Mouse (Mus musculus) bone marrow macrophage, adult 2 months (primary cell): ENCODE measurements at regions not wholly inside any gene's neighbourhood (a gene's known extent, or its start where the extent isn't known, plus 50 kb on each side); places are given as distances from the start of the nearest gene placed in this dataset.

Experiments
- H3K27ac ChIP-seq: 2 replicates; pipeline ENCODE4 v1.5.1; 2012; ENCODE audit warnings: low read depth, low read length; ENCODE audit not compliant: insufficient read depth
- H3K4me1 ChIP-seq: 2 replicates; pipeline ENCODE4 v1.6.1; 2012; ENCODE audit warnings: low read length; ENCODE audit not compliant: control insufficient read depth, insufficient read depth
- H3K4me3 ChIP-seq: 2 replicates; pipeline ENCODE4 v1.5.1; 2012; ENCODE audit warnings: mild to moderate bottlenecking, low read length, moderate library complexity; ENCODE audit not compliant: insufficient read depth
- CTCF ChIP-seq: IDR thresholded peaks from 2 replicates; pipeline ENCODE4 v1.5.1; 2012; ENCODE audit warnings: low read depth, mild to moderate bottlenecking, low read length, moderate library complexity
- POLR2A ChIP-seq: IDR thresholded peaks from 2 replicates; pipeline ENCODE4 v1.6.1; 2012; ENCODE audit warnings: mild to moderate bottlenecking, low read depth, low read length, borderline replicate concordance

- H3K4me3 ChIP-seq, result no peak overlapping the region
- no peak for TF ChIP-seq CTCF
- TF ChIP-seq POLR2A, result no peak
- no peak overlapping the region for H3K27ac ChIP-seq
- H3K4me1 ChIP-seq, result no peaks in the 10 kb centered on the region
Observed at GRCm38 (mm10) chr11:56442381-56442780, 401.6 kb upstream of the Nmur2 start.

- H3K27ac ChIP-seq, result no peak overlapping the region
- no peak overlapping the region for H3K4me3 ChIP-seq
- TF ChIP-seq POLR2A (no peak), CTCF (no peak)
- H3K4me1 ChIP-seq, result no peaks in the 10 kb centered on the region
Observed at GRCm38 (mm10) chr11:56441071-56441470, 400.3 kb upstream of the Nmur2 start.

- no peak overlapping the region for H3K4me3 ChIP-seq
- no peak for TF ChIP-seq POLR2A
- TF ChIP-seq CTCF, result no peak
- H3K27ac ChIP-seq, result no peak overlapping the region
- no peaks in the 10 kb centered on the region for H3K4me1 ChIP-seq
Observed at GRCm38 (mm10) chr11:56431089-56431488, 390.3 kb upstream of the Nmur2 start.

- no peak overlapping the region for H3K4me3 ChIP-seq
- H3K27ac ChIP-seq, result no peak overlapping the region
- TF ChIP-seq POLR2A (no peak), CTCF (no peak)
- no peaks in the 10 kb centered on the region for H3K4me1 ChIP-seq
Observed at GRCm38 (mm10) chr11:56384761-56385160, 344.0 kb upstream of the Nmur2 start.

GRCm38 (mm10) chr11:56377535-56377934 is 336.7 kb upstream of the Nmur2 start:
- Histone ChIP-seq H3K4me3 (no peak overlapping the region), H3K4me1 (no peaks in the 10 kb centered on the region), H3K27ac (no peak overlapping the region)
- TF ChIP-seq POLR2A (no peak), CTCF (no peak)

GRCm38 (mm10) chr11:56374329-56374728 is 333.5 kb upstream of the Nmur2 start:
- Histone ChIP-seq H3K4me3 (no peak overlapping the region), H3K27ac (no peak overlapping the region), H3K4me1 (no peaks in the 10 kb centered on the region)
- TF ChIP-seq CTCF (no peak), POLR2A (no peak)

GRCm38 (mm10) chr11:56373624-56374023 is 332.8 kb upstream of the Nmur2 start:
- H3K4me3 ChIP-seq, result no peak overlapping the region
- TF ChIP-seq POLR2A (no peak), CTCF (no peak)
- H3K4me1 ChIP-seq, result no peaks in the 10 kb centered on the region
- H3K27ac ChIP-seq, result no peak overlapping the region

- no peak overlapping the region for H3K4me3 ChIP-seq
- no peaks in the 10 kb centered on the region for H3K4me1 ChIP-seq
- TF ChIP-seq CTCF (no peak), POLR2A (no peak)
- H3K27ac ChIP-seq, result no peak overlapping the region
Observed at GRCm38 (mm10) chr11:56357690-56358089, 316.9 kb upstream of the Nmur2 start.

- Histone ChIP-seq H3K4me1 (no peaks in the 10 kb centered on the region), H3K27ac (no peak overlapping the region), H3K4me3 (no peak overlapping the region)
- no peak for TF ChIP-seq POLR2A
- no peak for TF ChIP-seq CTCF
Observed at GRCm38 (mm10) chr11:56351798-56352366, 311.1 kb upstream of the Nmur2 start.

- no peak for TF ChIP-seq POLR2A
- TF ChIP-seq CTCF, result no peak
- no peak overlapping the region for H3K4me3 ChIP-seq
- no peaks in the 10 kb centered on the region for H3K4me1 ChIP-seq
- no peak overlapping the region for H3K27ac ChIP-seq
Observed at GRCm38 (mm10) chr11:56351231-56351630, 310.4 kb upstream of the Nmur2 start.

- Histone ChIP-seq H3K4me1 (no peaks in the 10 kb centered on the region), H3K4me3 (no peak overlapping the region), H3K27ac (no peak overlapping the region)
- TF ChIP-seq POLR2A (no peak), CTCF (no peak)
Observed at GRCm38 (mm10) chr11:56349766-56350165, 309.0 kb upstream of the Nmur2 start.
